Mouse (Mus musculus): ENCODE results near the gene Dcxr. TPM values are rescaled to one million over a fixed set of nuclear protein-coding genes. Genes with fewer than 3 reads are reported as not detected.
A peak's percentile ranks its signal among the peaks of the same experiment; 100 is the strongest.

Gene Dcxr
- polyA plus RNA-seq, 1 experiment from 2014 or later, result 43.0 TPM

DNA sequence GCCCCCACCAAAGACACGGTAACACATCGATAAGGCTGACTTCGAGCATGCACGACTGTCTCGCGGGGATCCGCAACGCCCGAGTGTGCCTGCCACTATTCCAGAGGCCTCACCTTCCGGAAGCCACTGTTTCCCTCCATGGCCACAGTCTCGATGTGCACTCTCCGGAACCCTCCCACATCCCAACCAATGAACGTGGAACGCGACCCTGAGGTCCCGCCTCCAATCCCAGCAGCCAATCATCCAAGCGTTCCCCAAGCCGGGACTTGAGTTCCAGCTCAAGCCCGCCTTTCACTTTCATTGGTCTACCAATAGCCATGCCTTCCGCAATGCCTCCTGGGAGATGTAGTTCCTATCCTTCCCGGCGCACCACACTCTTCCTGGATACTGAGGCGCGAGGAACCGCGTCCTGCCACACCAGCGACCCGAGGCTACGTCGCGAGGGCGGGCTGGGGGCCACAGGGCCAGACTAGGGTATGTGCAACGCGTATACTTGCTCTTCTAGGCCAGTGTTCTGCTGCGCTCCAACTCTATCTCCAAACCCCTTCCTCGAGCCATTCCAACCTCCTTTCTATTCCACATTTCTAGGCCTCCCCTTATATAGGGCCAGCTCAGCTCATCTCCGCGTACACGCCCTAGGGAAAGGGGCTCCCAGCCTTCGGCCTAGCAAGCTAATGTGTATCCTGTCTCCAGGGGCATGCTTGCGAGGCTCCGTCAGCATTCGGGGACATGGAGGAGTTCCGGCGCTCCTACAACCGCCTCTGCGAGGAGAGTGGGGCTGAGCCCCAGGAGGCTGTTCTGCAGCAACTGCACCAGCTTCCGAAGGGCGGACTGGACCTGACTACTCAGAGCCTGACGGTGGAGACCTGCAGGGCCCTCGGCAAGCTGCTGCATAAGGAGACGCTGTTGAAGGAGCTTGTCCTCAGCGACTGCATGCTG lies 13.2 kb downstream of the Dcxr start, which contains the start of the genes Cenpx and Lrrc45:
Gene Cenpx, minus strand, starts transcription at position 159 of the 939 bp plus-strand sequence.
Gene Lrrc45, plus strand, starts transcription at position 346 of the 939 bp plus-strand sequence.
- H3K9ac ChIP-seq (ENCODE audit: low read length), result peak within 1 kb of the TSS; percentile 77
- H3K27ac ChIP-seq (ENCODE audit: low read length), result peak within 1 kb of the TSS; percentile 68
- no peaks in the 10 kb centered on the region for H3K27me3 ChIP-seq (ENCODE audit: control insufficient read depth, insufficient read depth, low read length)
- H3K36me3 ChIP-seq (ENCODE audit: control insufficient read depth, insufficient read depth, low read length), result no peaks in the 10 kb centered on the region; the same call in 1 of the 2 replicates
- 2% methylated on average over 53 of the region's 53 CpGs for WGBS
- H3K4me1 ChIP-seq (ENCODE audit: control insufficient read depth, insufficient read depth, low read length), result peaks cover 23% of the 10 kb centered on the region
- H3K9me3 ChIP-seq (replicated peaks; ENCODE audit: control insufficient read depth, low read length), result no peaks in the 10 kb centered on the region
- peak within 1 kb of the TSS; percentile 97 for H3K4me2 ChIP-seq (ENCODE audit: low read depth, low read length)
- peak within 1 kb of the TSS; percentile 63 for H3K4me3 ChIP-seq (replicated peaks; ENCODE audit: low read length)
- ATAC-seq (ENCODE audit: insufficient read depth, low FRiP score), result peak; percentile 94

DNA sequence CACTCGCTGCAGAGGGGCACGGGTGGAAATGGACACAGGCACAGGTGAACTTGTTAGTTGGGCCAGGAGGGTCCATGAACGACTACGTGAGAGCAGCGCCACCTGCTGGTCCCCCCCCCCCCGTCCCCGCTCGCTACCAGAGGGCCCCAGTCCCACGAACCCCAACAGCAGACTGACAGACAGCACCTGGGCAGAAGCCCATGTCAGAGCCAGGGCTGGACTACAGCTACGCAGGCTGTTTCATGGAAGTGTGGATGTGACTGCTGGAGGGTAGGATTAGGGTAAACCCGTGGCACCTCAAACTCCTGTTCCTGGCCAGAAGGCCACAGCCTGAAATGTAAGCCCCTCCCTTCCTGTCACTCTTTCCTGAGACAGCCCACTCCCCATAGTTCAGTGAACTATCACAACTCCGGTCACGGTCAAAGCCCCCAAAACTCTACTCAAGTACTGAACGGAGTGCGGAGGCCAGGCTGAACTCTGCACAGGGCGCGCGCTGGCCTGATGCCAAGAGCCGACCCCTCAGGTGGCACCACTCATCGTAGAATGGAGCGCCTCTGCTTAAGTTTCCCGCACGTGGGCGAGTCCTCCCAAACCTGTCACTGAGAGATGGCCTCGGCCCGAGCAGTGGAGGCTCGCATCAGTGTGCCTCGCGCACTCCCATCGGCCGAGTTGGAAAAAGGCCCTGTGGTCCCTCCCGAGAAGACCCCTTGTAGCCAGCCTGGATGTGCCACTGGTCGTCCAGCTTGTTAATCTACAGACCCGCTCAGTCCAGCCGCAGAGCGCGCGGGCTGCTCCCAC lies 14.1 kb downstream of the Dcxr start:
- Histone ChIP-seq H3K27ac (ENCODE audit: low read length) (peak overlapping the region; percentile 68), H3K27me3 (ENCODE audit: control insufficient read depth, insufficient read depth, low read length) (no peaks in the 10 kb centered on the region), H3K9ac (ENCODE audit: low read length) (peak overlapping the region; percentile 75), H3K4me2 (ENCODE audit: low read depth, low read length) (peak overlapping the region; percentile 97), H3K9me3 (replicated peaks; ENCODE audit: control insufficient read depth, low read length) (no peaks in the 10 kb centered on the region), H3K36me3 (ENCODE audit: control insufficient read depth, insufficient read depth, low read length) (no peaks in the 10 kb centered on the region), H3K4me1 (ENCODE audit: control insufficient read depth, insufficient read depth, low read length) (peaks cover 27% of the 10 kb centered on the region), H3K4me3 (replicated peaks; ENCODE audit: low read length) (peak overlapping the region; percentile 63)
- peak; percentile 31 for ATAC-seq (ENCODE audit: insufficient read depth, low FRiP score)
- WGBS, result under 1% methylated on average over 38 of the region's 38 CpGs

DNA sequence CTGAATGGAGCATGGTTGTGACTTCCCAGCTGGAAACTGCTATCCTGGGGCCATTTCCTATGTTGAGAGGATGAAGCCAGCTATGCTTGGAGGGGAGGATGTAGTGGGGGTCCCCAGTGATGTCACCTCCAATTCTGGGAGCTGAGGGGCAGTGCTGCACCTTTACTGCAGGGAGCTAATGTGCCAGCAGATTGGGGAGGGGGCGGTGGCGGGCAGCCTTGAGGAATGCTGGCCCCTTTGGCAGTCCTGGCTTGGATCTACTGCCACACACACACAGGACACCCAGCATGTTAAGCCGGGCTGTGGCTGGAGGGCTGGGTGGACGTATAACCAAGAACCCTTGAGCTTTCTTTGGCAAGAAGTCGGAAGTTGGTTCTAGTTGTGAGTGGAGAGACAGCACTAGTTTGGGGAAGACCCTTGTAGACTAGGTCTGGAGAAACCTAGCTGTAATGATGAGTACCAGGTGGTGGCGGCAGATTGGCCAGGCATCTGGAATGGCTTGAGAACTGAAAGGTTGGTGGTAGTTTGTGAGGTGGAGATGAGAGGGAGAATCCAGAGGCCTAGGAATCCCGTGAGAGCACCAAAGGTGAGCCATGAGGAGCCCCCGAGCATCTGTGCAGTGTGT lies 15.0 kb downstream of the Dcxr start:
- Histone ChIP-seq H3K4me1 (ENCODE audit: control insufficient read depth, insufficient read depth, low read length) (peaks cover 33% of the 10 kb centered on the region), H3K27me3 (ENCODE audit: control insufficient read depth, insufficient read depth, low read length) (no peaks in the 10 kb centered on the region), H3K9me3 (replicated peaks; ENCODE audit: control insufficient read depth, low read length) (no peaks in the 10 kb centered on the region), H3K36me3 (ENCODE audit: control insufficient read depth, insufficient read depth, low read length) (no peaks in the 10 kb centered on the region), H3K27ac (ENCODE audit: low read length) (no peak overlapping the region), H3K4me3 (replicated peaks; ENCODE audit: low read length) (peak overlapping the region; percentile 63), H3K9ac (ENCODE audit: low read length) (peak overlapping the region; percentile 52; the same call in 1 of the 2 replicates), H3K4me2 (ENCODE audit: low read depth, low read length) (peak overlapping the region; percentile 97; the same call in 1 of the 2 replicates)
- 66% methylated on average over 8 of the region's 8 CpGs for WGBS
- no peak for ATAC-seq (ENCODE audit: insufficient read depth, low FRiP score)

DNA sequence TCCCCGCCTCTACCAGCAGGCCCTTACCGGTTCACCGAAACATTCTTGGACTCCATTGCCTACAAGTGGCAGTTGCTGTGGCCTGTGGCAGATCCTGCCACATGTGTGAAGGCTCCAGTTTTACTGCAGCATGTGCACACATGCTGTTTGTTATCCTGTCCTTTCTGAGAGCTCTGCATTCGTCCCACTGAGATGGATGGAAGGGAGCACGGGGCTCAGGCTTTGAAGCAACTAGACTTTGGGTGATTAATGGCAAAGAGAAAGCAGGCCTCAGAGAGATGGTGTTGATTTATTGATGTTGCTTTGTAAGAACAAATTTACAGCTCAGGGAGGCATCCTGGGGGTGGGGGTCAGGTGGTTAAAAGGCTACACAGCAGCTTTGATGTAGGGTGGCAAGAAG lies 16.4 kb downstream of the Dcxr start:
- Histone ChIP-seq H3K4me2 (ENCODE audit: low read depth, low read length) (no peak overlapping the region), H3K4me3 (replicated peaks; ENCODE audit: low read length) (no peak overlapping the region), H3K36me3 (ENCODE audit: control insufficient read depth, insufficient read depth, low read length) (no peaks in the 10 kb centered on the region), H3K9me3 (replicated peaks; ENCODE audit: control insufficient read depth, low read length) (no peaks in the 10 kb centered on the region), H3K27me3 (ENCODE audit: control insufficient read depth, insufficient read depth, low read length) (no peaks in the 10 kb centered on the region), H3K9ac (ENCODE audit: low read length) (no peak overlapping the region), H3K4me1 (ENCODE audit: control insufficient read depth, insufficient read depth, low read length) (peaks cover 38% of the 10 kb centered on the region), H3K27ac (ENCODE audit: low read length) (no peak overlapping the region)
- WGBS, result 55% methylated on average over 5 of the region's 5 CpGs
- ATAC-seq (ENCODE audit: insufficient read depth, low FRiP score), result no peak

DNA sequence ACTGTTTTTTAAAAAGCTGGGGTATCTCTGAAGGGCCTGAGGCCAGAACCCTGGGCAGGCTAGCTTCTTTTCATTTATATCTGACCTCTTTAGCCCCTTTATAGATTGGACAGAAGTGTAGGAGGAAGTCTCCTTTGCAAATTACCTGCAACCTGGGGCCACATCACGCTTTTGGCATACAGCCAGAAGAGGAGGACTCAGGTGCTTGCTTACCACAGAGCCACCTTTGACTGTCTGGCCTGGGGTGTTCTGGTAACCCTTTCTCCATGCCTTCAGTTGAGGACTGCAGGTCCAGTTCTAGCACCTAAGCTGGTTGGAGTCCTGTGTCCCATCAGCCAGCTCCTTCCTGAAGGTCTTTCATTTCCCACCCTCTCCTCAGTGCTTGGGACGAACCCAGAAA lies 17.5 kb downstream of the Dcxr start:
- peaks cover 39% of the 10 kb centered on the region for H3K4me1 ChIP-seq (ENCODE audit: control insufficient read depth, insufficient read depth, low read length)
- H3K4me2 ChIP-seq (ENCODE audit: low read depth, low read length), result no peak overlapping the region
- no peak overlapping the region; the same call in 1 of the 2 replicates for H3K9ac ChIP-seq (ENCODE audit: low read length)
- 73% methylated on average over 2 of the region's 2 CpGs for WGBS
- no peak for ATAC-seq (ENCODE audit: insufficient read depth, low FRiP score)
- H3K4me3 ChIP-seq (replicated peaks; ENCODE audit: low read length), result no peak overlapping the region
- no peaks in the 10 kb centered on the region for H3K27me3 ChIP-seq (ENCODE audit: control insufficient read depth, insufficient read depth, low read length)
- no peaks in the 10 kb centered on the region for H3K9me3 ChIP-seq (replicated peaks; ENCODE audit: control insufficient read depth, low read length)
- peak overlapping the region; percentile 61 for H3K27ac ChIP-seq (ENCODE audit: low read length)
- H3K36me3 ChIP-seq (ENCODE audit: control insufficient read depth, insufficient read depth, low read length), result no peaks in the 10 kb centered on the region

DNA sequence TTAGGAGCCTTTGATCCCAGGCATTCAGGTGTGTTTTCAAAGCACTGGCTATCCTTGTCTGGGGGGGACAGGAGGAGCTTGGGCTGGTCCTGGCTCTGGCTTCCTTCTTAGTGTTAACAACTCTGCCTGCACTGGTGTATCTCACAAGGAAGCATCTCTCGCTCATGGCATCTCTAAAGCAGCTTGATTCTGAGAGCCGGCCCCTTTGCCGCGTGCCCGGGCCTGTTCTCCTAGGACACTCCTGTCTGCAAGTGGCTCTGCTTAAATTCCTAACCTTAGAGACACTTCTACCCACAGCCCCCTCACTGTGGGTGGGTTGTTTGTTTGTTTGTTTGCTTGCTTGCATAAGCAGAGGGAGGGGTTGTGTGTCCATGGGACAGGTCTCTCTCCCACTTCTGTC lies 19.1 kb downstream of the Dcxr start:
- WGBS, result 40% methylated on average over 5 of the region's 5 CpGs
- peak overlapping the region; percentile 61 for H3K27ac ChIP-seq (ENCODE audit: low read length)

DNA sequence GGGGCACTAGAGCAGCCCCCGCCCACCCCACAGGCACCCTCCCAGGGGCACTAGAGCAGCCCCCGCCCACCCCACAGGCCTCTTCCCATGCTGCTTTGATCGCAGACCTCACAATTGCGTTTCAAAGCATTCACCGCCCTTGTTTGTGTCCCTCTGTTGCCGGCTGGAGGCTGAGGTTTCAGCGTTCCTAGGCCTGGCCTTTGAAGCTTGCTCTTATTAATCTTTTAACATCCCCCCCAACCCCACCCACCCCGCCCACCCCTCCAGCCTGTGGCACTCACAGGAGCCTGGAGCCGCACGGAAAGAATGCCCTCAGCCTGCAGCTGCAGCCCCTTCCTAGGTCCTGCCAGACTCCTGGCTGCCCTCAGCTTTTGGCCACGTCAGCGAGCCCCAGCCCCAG lies 19.9 kb downstream of the Dcxr start:
- Histone ChIP-seq H3K9me3 (replicated peaks; ENCODE audit: control insufficient read depth, low read length) (no peaks in the 10 kb centered on the region), H3K27ac (ENCODE audit: low read length) (no peak overlapping the region), H3K36me3 (ENCODE audit: control insufficient read depth, insufficient read depth, low read length) (no peaks in the 10 kb centered on the region), H3K4me1 (ENCODE audit: control insufficient read depth, insufficient read depth, low read length) (peaks cover 41% of the 10 kb centered on the region), H3K4me3 (replicated peaks; ENCODE audit: low read length) (no peak overlapping the region), H3K27me3 (ENCODE audit: control insufficient read depth, insufficient read depth, low read length) (no peaks in the 10 kb centered on the region), H3K4me2 (ENCODE audit: low read depth, low read length) (no peak overlapping the region), H3K9ac (ENCODE audit: low read length) (peak overlapping the region; percentile 30)
- WGBS, result 33% methylated on average over 12 of the region's 12 CpGs
- ATAC-seq (ENCODE audit: insufficient read depth, low FRiP score), result no peak

More for the DNA sequence above, 19.1 kb downstream of the Dcxr start:
- Histone ChIP-seq H3K4me2 (ENCODE audit: low read depth, low read length) (no peak overlapping the region), H3K4me3 (replicated peaks; ENCODE audit: low read length) (no peak overlapping the region), H3K9me3 (replicated peaks; ENCODE audit: control insufficient read depth, low read length) (no peaks in the 10 kb centered on the region), H3K9ac (ENCODE audit: low read length) (peak overlapping the region; percentile 15; the same call in 1 of the 2 replicates), H3K27me3 (ENCODE audit: control insufficient read depth, insufficient read depth, low read length) (no peaks in the 10 kb centered on the region), H3K4me1 (ENCODE audit: control insufficient read depth, insufficient read depth, low read length) (peaks cover 43% of the 10 kb centered on the region), H3K36me3 (ENCODE audit: control insufficient read depth, insufficient read depth, low read length) (no peaks in the 10 kb centered on the region)
- ATAC-seq (ENCODE audit: insufficient read depth, low FRiP score), result no peak

DNA sequence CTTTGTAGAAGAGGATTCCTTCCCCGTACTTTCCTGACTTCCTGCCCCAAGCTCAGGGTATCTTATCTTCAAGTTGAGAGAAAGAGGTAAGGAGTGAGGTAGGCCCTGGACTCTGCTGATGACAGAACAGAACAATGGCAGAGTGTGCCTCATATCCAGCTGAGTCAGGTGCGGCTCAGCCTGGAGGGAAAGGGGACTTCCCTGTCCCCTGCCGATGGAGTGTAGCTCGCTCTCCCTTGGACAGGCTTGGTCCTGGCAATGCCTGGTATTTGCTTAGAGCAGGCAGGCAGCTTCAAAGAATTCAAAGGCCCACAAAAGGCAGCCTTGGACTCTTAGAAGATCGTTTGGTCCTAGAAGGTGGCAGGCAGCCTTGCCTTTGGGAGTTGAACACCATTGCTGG lies 21.0 kb downstream of the Dcxr start:
- ATAC-seq (ENCODE audit: insufficient read depth, low FRiP score), result no peak
- no peak overlapping the region for H3K4me3 ChIP-seq (replicated peaks; ENCODE audit: low read length)
- WGBS, result 54% methylated on average over 5 of the region's 5 CpGs
- no peaks in the 10 kb centered on the region for H3K36me3 ChIP-seq (ENCODE audit: control insufficient read depth, insufficient read depth, low read length)
- 0 out of 2 replicates have a peak overlapping the region, but pooled peaks have one; percentile 12 for H3K27ac ChIP-seq (ENCODE audit: low read length)
- H3K9me3 ChIP-seq (replicated peaks; ENCODE audit: control insufficient read depth, low read length), result no peaks in the 10 kb centered on the region
- H3K9ac ChIP-seq (ENCODE audit: low read length), result no peak overlapping the region; the same call in 1 of the 2 replicates
- H3K27me3 ChIP-seq (ENCODE audit: control insufficient read depth, insufficient read depth, low read length), result no peaks in the 10 kb centered on the region
- peaks cover 41% of the 10 kb centered on the region for H3K4me1 ChIP-seq (ENCODE audit: control insufficient read depth, insufficient read depth, low read length)
- no peak overlapping the region for H3K4me2 ChIP-seq (ENCODE audit: low read depth, low read length)

Measured in stomach, embryonic 16.5 days (tissue).